Mouse (Mus musculus): Measurements from ENCODE around the gene Gm20695.

DNA sequence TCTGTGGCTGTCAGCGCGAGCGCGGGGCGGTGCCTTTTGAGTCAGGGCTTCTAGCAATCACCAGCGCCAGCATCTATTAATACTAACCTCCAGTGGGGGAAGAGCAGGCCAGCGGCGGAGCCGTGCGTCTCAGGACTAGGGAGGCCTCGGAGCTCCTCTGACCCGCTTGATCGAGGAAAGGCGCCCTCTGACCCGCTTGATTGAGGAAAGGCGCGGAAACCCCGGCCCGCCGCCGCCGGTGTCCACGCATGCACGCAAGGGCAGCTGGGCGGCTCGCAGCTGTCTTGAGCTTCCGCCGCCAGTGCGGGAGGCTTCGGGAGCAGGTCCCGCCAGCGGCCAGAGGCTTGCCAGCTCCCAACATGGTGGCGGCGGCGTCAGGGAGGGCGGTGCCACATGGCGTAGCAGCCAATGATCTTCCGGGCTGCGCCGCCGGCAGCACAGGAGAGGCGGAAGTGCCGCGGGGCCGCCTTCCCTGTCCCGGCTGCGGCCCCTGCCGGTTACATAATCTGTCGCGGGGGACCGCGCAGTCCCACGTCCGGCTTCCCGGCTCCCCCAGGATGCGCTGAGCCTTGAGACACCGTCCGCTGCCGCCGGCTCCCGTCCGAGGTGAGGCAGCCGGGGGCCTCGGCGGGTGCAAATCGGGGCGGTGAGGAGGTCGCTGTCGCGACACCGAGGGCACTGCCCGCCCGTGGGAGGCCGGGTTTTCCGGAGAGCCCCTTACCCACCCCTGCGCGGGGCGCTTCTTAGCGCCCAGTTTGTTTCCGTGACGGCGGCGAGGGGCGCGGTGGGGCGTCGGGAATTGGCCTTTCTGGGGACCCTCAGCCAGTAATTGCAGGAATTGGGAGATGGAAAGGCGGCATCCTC lies at the start of gene Gm20695, which contains the start of gene Zfp597:
- TF ChIP-seq CTCF (IDR thresholded peaks at IDR 0.05; ENCODE audit: control insufficient read depth, insufficient read depth, low read length), result 0 out of 2 replicates have a peak, but pooled peaks have one; percentile 10
- peak; percentile 56; the same call in 1 of the 2 replicates for TF ChIP-seq POLR2A (IDR thresholded peaks at IDR 0.05; ENCODE audit: borderline replicate concordance, control insufficient read depth, low read depth, low read length)
